Mouse (Mus musculus) CD4-positive, CD25-positive, alpha-beta regulatory T cell (primary cell): ENCODE measurements around the gene Tbc1d20. TPM values are rescaled to one million over a fixed set of nuclear protein-coding genes. Genes with fewer than 3 reads are reported as not detected.

Experiments used
- polyA plus RNA-seq: library from polyadenylated mRNA; unstranded; fragments of 100-300 nt; shearing (Covaris generic); gene quantifications from one replicate; pipeline ENCODE4 v1.2.1, GENCODE M21; 2017

Tbc1d20 gene
- polyA plus RNA-seq, result 60.2 TPM

GRCm38 (mm10) chr2:152293727-152294475 lies at the start of gene Tbc1d20:
Tbc1d20 (plus strand) TSS chr2:152293828.

GRCm38 (mm10) chr2:152332101-152332825 lies 38.6 kb downstream of the Tbc1d20 start, which contains the start of gene Rbck1:
Rbck1 (minus strand) TSS chr2:152332653.

GRCm38 (mm10) chr2:152343329-152344213 lies 49.9 kb downstream of the Tbc1d20 start, which contains the start of gene Trib3:
Trib3 (minus strand) TSS chr2:152344032.

Other genes starting within 250 kb of the Tbc1d20 start
- gene Scrt2, start 212.3 kb upstream of the Tbc1d20 start, polyA plus RNA-seq, result not detected
- 0.95 TPM for gene Srxn1, start 188.3 kb upstream of the Tbc1d20 start, polyA plus RNA-seq
- not detected for gene Tcf15, start 150.3 kb upstream of the Tbc1d20 start, polyA plus RNA-seq
- gene Csnk2a1, start 67.0 kb upstream of the Tbc1d20 start, polyA plus RNA-seq, result 45.2 TPM
- gene Rbck1, start 38.8 kb downstream of the Tbc1d20 start, polyA plus RNA-seq, result 338 TPM
- gene Trib3, start 50.2 kb downstream of the Tbc1d20 start, polyA plus RNA-seq, result 4.6 TPM
- gene Nrsn2, start 82.8 kb downstream of the Tbc1d20 start, polyA plus RNA-seq, result not detected
- 1.8 TPM for gene Sox12, start 104.2 kb downstream of the Tbc1d20 start, polyA plus RNA-seq
- gene Zcchc3, start 121.2 kb downstream of the Tbc1d20 start, polyA plus RNA-seq, result 2.6 TPM
- 0.14 TPM for gene 6820408C15Rik, start 121.8 kb downstream of the Tbc1d20 start, polyA plus RNA-seq
- gene Defb23, start 170.8 kb downstream of the Tbc1d20 start, polyA plus RNA-seq, result not detected
- gene Defb20, start 183.2 kb downstream of the Tbc1d20 start, polyA plus RNA-seq, result not detected
- gene Defb22, start 196.3 kb downstream of the Tbc1d20 start, polyA plus RNA-seq, result not detected
- not detected for gene Defb26, start 217.9 kb downstream of the Tbc1d20 start, polyA plus RNA-seq
- gene Defb28, start 224.4 kb downstream of the Tbc1d20 start, polyA plus RNA-seq, result not detected
- not detected for gene Defb29, start 246.3 kb downstream of the Tbc1d20 start, polyA plus RNA-seq